Mouse (Mus musculus) CD8-positive naive resting alpha-beta T cell, adult 57 days (primary cell): ENCODE measurements around the gene 4930467E23Rik. TPM values are rescaled to one million over a fixed set of nuclear protein-coding genes. Genes with fewer than 3 reads are reported as not detected.

Experiments used
- total RNA-seq: library from RNA; stranded (reverse); gene quantifications from one replicate; pipeline ENCODE4 v1.2.4, GENCODE M21; 2023

Gene 4930467E23Rik
- not detected for total RNA-seq

DNA sequence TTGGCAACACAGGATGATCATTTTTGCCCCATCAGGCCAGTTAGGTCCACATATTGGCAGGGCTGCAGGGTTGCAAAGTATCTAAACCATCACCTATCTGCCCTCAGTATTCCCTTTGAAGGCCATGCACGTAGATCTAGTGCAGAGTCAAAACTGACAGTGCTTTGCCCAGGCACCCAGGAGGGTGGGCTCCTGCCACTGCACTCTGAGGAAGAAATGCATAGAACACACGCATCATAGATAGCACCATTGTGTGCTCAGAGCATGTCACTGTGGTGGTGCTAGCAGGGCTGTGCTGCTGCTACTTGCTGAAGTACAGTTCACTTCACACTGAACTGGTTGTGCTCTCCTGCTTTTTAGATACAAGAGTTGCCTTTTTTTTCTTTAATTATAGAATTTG, at the start of gene 4930467E23Rik:
Gene 4930467E23Rik, plus strand, starts transcription at position 301 of the 400 bp plus-strand sequence.

Other genes with a start within 250 kb of the 4930467E23Rik start
- gene Defb7, start 234.5 kb upstream of the 4930467E23Rik start, total RNA-seq, result not detected
- gene Gm31371, start 173.8 kb downstream of the 4930467E23Rik start, total RNA-seq, result not detected